Mouse (Mus musculus): ENCODE data around the gene Abcb8.

- no peak for TF ChIP-seq EP300 (IDR thresholded peaks at IDR 0.05; ENCODE audit: low read depth)
- no peak for TF ChIP-seq CTCF (IDR thresholded peaks at IDR 0.05; ENCODE audit: low read depth)
Observed at GRCm38 (mm10) chr5:24363467-24363866, 30.0 kb upstream of the Abcb8 start.

All from liver, embryonic 14.5 days (tissue).